Mouse (Mus musculus) MEL (cell line): ENCODE data around the gene Prnd.

Source experiments
- CTCF ChIP-seq, 3 experiments: IDR thresholded peaks in 2 of 3; conservative IDR thresholded peaks in 1 of 3; 2 replicates each; pipeline ENCODE4 v1.5.1; 2011 to 2012; ENCODE audit warnings: low read length in 3 of 3, low read depth in 2 of 3, mild to moderate bottlenecking in 2 of 3, improper control_type of control experiment in 1 of 3, inconsistent platforms in 1 of 3, mixed read lengths in 1 of 3, moderate library complexity in 1 of 3; ENCODE audit not compliant: control insufficient read depth in 1 of 3, insufficient read depth in 1 of 3, poor library complexity in 1 of 3, severe bottlenecking in 1 of 3
- EP300 ChIP-seq, 2 experiments: IDR thresholded peaks; 2 replicates each; pipeline ENCODE4 v1.6.1; 2011; ENCODE audit warnings: improper control_type of control experiment in 2 of 2, low read length in 2 of 2, low read depth in 1 of 2, mild to moderate bottlenecking in 1 of 2
- USF2 ChIP-seq, 2 experiments: IDR thresholded peaks; 2 replicates each; pipeline ENCODE4 v1.6.1; 2011 to 2012; ENCODE audit warnings: improper control_type of control experiment in 2 of 2, low read length in 2 of 2, borderline replicate concordance in 1 of 2, inconsistent platforms in 1 of 2, low read depth in 1 of 2, mild to moderate bottlenecking in 1 of 2; ENCODE audit not compliant: insufficient read depth in 1 of 2

GRCm38 (mm10) chr2:131934243-131934642 is 16.4 kb upstream of the Prnd start:
- TF ChIP-seq EP300 (IDR thresholded peaks at IDR 0.05; ENCODE audit: low read depth in 1 of 2, low read length in 2 of 2) (no peak), USF2 (IDR thresholded peaks at IDR 0.05; ENCODE audit: borderline replicate concordance in 1 of 2, insufficient read depth in 1 of 2, low read depth in 1 of 2, low read length in 2 of 2) (no peak), CTCF (IDR thresholded peaks at IDR 0.05 in 2 of 3, conservative IDR thresholded peaks at IDR 0.05 in 1 of 3; ENCODE audit: control insufficient read depth in 1 of 3, insufficient read depth in 1 of 3, low read depth in 2 of 3, low read length in 3 of 3, poor library complexity in 1 of 3, severe bottlenecking in 1 of 3) (no peak)
